Mouse (Mus musculus): ENCODE results near the gene Tpd52l1.

- TF ChIP-seq CTCF (IDR thresholded peaks at IDR 0.05; ENCODE audit: borderline replicate concordance, extremely low read depth, insufficient read depth, insufficient read length) = no peak
- no peak for TF ChIP-seq POLR2A (IDR thresholded peaks at IDR 0.05; ENCODE audit: borderline replicate concordance, extremely low read depth, insufficient read depth, insufficient read length, poor library complexity, severe bottlenecking)
Measured at GRCm38 (mm10) chr10:31447083-31447482, 1.3 kb upstream of the Tpd52l1 start.

Measured in brain, embryonic 14.5 days (tissue).